Mouse (Mus musculus): ENCODE data around the gene Trpm8. TPM values are rescaled to one million over a fixed set of nuclear protein-coding genes. Genes with fewer than 3 reads are reported as not detected.
A peak's percentile ranks its signal among the peaks of the same experiment; 100 is the strongest.

Trpm8 gene
- polyA plus RNA-seq, 1 experiment from 2014 or later, result 0.04 TPM

DNA sequence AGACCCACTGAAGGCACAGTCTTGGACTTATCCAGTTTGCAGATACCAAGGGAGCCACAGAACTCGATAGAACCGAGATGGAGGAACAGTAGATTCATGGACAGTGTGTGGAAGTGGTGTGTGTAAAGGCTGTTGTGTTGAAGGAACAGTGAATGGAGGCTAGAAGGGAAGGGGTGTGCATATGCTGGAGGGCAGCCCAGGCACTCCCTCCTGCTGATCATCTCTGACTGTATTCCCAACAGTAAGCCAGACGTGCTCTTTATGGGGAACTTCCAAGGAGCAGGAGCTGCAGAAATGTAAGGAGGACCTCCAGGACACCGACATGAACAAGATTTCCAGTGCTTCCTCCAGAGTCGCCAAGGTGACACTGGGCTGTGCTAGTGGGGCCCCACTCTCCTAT lies 27.4 kb upstream of the Trpm8 start:
- H3K4me2 ChIP-seq (replicated peaks), result no peak overlapping the region
- no peaks in the 10 kb centered on the region for H3K4me1 ChIP-seq (replicated peaks)
- no peak overlapping the region for H3K4me3 ChIP-seq (replicated peaks)
- no peak for ATAC-seq
- 82% methylated on average over 5 of the region's 5 CpGs for WGBS
- H3K27ac ChIP-seq, result no peak overlapping the region
- H3K36me3 ChIP-seq, result no peaks in the 10 kb centered on the region
- H3K9ac ChIP-seq (replicated peaks), result no peak overlapping the region
- no peaks in the 10 kb centered on the region for H3K27me3 ChIP-seq
- H3K9me3 ChIP-seq, result peaks cover 96% of the 10 kb centered on the region

DNA sequence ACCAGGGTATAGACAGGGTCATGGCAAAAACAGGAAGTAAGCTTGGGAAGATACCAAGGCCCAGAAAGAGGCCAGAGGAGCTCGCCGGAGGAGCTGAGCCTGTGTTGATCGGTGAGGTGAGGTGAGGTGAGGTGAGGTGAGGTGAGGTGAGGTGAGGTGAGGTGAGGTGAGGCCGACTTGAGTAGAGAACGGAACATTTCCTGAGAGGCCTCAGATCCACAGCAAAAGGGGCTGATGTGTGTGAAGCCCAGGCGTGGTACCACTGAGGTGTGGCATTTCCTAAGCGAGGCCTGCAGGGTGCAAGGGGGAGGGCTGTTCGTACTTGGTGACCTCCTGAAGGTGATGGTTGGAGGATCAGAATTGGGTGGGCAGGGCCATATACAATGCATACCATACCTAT lies 24.4 kb upstream of the Trpm8 start:
- no peak for ATAC-seq
- WGBS, result 75% methylated on average over 8 of the region's 8 CpGs
- H3K27me3 ChIP-seq, result no peaks in the 10 kb centered on the region
- H3K36me3 ChIP-seq, result no peaks in the 10 kb centered on the region
- H3K9ac ChIP-seq (replicated peaks), result no peak overlapping the region
- H3K27ac ChIP-seq, result no peak overlapping the region
- no peak overlapping the region for H3K4me3 ChIP-seq (replicated peaks)
- peaks cover 97% of the 10 kb centered on the region for H3K9me3 ChIP-seq
- H3K4me1 ChIP-seq (replicated peaks), result no peaks in the 10 kb centered on the region
- H3K4me2 ChIP-seq (replicated peaks), result no peak overlapping the region

GRCm38 (mm10) chr1:88253540-88253939 lies 23.9 kb upstream of the Trpm8 start:
- no peak overlapping the region for H3K9ac ChIP-seq (replicated peaks)
- H3K4me3 ChIP-seq (replicated peaks), result no peak overlapping the region
- no peaks in the 10 kb centered on the region for H3K36me3 ChIP-seq
- no peak overlapping the region for H3K4me2 ChIP-seq (replicated peaks)
- H3K27ac ChIP-seq, result no peak overlapping the region
- no peaks in the 10 kb centered on the region for H3K4me1 ChIP-seq (replicated peaks)
- peaks cover 96% of the 10 kb centered on the region for H3K9me3 ChIP-seq
- WGBS, result 73% methylated on average over 6 of the region's 6 CpGs
- no peak for ATAC-seq
- no peaks in the 10 kb centered on the region for H3K27me3 ChIP-seq

DNA sequence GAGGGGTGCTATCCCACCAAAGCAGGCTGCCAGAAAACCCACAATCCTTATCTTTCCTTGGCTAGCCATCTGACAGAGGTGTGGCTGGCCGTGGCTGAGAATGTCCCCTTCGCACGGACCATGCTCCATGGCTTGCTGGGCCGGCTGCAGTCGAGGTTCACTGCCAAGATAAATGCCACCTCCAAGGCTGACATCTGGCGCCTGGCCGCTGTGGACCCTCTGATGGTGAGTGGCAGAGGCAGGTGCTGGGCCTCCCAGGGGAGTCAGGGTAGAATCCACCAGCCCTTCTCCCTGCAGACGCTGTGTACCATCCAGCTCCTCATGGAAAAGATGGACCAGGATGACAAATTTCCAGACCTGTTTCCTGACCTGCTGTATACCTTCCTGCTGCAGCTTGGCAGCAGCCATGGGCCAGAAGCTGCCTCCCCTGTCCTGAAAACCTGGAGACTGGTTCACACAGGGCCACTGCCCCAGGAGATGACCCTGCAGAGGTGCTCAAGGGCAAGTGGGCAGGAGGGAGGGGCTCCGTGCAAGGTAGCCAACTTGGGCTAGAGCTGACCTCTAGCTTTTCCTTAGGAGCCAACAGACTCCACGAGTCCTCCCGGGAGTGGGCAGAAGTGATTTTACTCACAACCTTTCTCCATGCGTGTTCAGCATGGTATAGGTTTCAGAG lies 22.5 kb upstream of the Trpm8 start:
- no peaks in the 10 kb centered on the region for H3K27me3 ChIP-seq
- H3K4me1 ChIP-seq (replicated peaks), result no peaks in the 10 kb centered on the region
- no peak overlapping the region for H3K4me3 ChIP-seq (replicated peaks)
- 88% methylated on average over 12 of the region's 12 CpGs for WGBS
- no peak overlapping the region for H3K9ac ChIP-seq (replicated peaks)
- ATAC-seq, result 0 out of 2 replicates have a peak, but pooled peaks have one; percentile 1
- H3K4me2 ChIP-seq (replicated peaks), result no peak overlapping the region
- peaks cover 87% of the 10 kb centered on the region for H3K9me3 ChIP-seq
- H3K36me3 ChIP-seq, result peaks cover 9% of the 10 kb centered on the region
- no peak overlapping the region for H3K27ac ChIP-seq

GRCm38 (mm10) chr1:88255466-88255857 lies 22.0 kb upstream of the Trpm8 start:
- H3K4me2 ChIP-seq (replicated peaks), result no peak overlapping the region
- H3K4me1 ChIP-seq (replicated peaks), result no peaks in the 10 kb centered on the region
- H3K4me3 ChIP-seq (replicated peaks), result no peak overlapping the region
- 0 out of 2 replicates have a peak, but pooled peaks have one; percentile 0 for ATAC-seq
- no peaks in the 10 kb centered on the region for H3K27me3 ChIP-seq
- H3K9me3 ChIP-seq, result peaks cover 82% of the 10 kb centered on the region
- H3K9ac ChIP-seq (replicated peaks), result no peak overlapping the region
- no peak overlapping the region for H3K27ac ChIP-seq
- WGBS, result 52% methylated on average over 2 of the region's 2 CpGs
- H3K36me3 ChIP-seq, result peaks cover 15% of the 10 kb centered on the region

DNA sequence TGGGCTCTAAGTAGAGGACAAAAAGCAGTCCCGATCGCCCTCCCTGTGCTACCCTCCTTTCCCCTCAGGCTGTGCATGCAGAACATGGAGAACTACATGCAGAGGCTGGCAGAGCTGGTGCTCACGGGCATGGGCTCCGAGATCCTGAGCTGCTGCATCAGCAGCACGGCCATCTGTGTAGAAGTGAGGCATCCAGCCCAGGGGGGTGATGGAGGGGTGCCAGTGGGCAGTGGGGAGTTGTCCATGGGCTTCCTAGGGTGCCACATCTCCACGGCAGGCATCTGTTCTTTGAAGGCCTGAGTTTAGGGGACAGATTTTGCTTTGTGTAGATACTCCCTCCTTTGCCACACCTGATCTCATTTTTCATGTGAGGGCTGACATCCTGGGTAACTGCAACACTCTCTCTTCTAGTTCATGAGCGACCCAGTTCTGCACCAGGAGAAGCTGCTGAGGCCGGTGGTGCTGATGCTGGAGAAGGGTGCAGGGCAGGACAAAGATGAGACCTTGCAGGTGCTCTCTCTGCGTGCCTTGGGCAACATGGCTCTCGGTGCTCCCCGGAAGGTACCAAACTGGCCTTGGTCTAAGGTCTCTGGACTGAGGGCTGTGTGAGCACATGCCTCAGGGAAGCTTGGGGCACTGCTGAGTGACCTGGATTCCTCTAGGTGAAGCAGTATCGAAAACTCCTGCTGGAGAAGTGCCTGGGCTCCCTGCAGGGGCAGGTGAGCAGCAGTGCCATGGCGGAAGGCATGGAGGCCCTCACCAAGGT lies 21.3 kb upstream of the Trpm8 start:
- Histone ChIP-seq H3K4me1 (replicated peaks) (no peaks in the 10 kb centered on the region), H3K9ac (replicated peaks) (no peak overlapping the region), H3K4me3 (replicated peaks) (no peak overlapping the region), H3K4me2 (replicated peaks) (no peak overlapping the region), H3K9me3 (peaks cover 75% of the 10 kb centered on the region), H3K27me3 (no peaks in the 10 kb centered on the region), H3K36me3 (peaks cover 22% of the 10 kb centered on the region), H3K27ac (no peak overlapping the region)
- WGBS, result 82% methylated on average over 13 of the region's 13 CpGs
- 0 out of 2 replicates have a peak, but pooled peaks have one; percentile 0 for ATAC-seq

- no peaks in the 10 kb centered on the region for H3K27me3 ChIP-seq
- no peaks in the 10 kb centered on the region for H3K4me1 ChIP-seq (replicated peaks)
- 79% methylated on average over 10 of the region's 10 CpGs for WGBS
- H3K4me3 ChIP-seq (replicated peaks), result no peak overlapping the region
- H3K4me2 ChIP-seq (replicated peaks), result no peak overlapping the region
- ATAC-seq, result no peak
- no peak overlapping the region for H3K9ac ChIP-seq (replicated peaks)
- peaks cover 31% of the 10 kb centered on the region for H3K36me3 ChIP-seq
- H3K9me3 ChIP-seq, result peaks cover 69% of the 10 kb centered on the region
- no peak overlapping the region for H3K27ac ChIP-seq
Measured at GRCm38 (mm10) chr1:88256886-88257663, 20.4 kb upstream of the Trpm8 start.

- Histone ChIP-seq H3K36me3 (peaks cover 37% of the 10 kb centered on the region), H3K4me2 (replicated peaks) (no peak overlapping the region), H3K9ac (replicated peaks) (no peak overlapping the region), H3K4me3 (replicated peaks) (no peak overlapping the region), H3K9me3 (peaks cover 63% of the 10 kb centered on the region), H3K4me1 (replicated peaks) (no peaks in the 10 kb centered on the region), H3K27ac (no peak overlapping the region), H3K27me3 (no peaks in the 10 kb centered on the region)
- 79% methylated on average over 6 of the region's 6 CpGs for WGBS
- no peak for ATAC-seq
Measured at GRCm38 (mm10) chr1:88257681-88258080, 19.8 kb upstream of the Trpm8 start.

DNA sequence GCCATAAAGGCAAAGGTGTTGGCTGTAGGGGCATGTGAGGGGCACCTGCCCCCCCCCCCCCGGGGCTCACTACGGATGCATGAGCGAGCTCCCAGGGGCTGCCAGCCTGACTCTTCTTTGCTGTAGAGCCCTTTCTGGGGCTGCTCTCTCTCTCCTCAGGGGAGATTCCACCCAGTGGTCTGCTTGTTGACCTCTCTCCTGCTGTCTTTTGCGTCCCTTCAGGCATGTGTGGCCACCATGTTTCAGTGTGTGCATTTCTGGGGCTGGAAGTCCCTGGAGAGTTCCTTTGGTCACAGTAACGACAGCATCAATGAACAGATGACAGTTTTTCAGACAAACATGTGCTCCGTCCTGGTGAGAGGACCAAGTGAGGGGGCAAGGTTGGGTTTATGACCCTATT lies 19.1 kb upstream of the Trpm8 start:
- Histone ChIP-seq H3K36me3 (peaks cover 44% of the 10 kb centered on the region), H3K4me1 (replicated peaks) (no peaks in the 10 kb centered on the region), H3K27ac (no peak overlapping the region), H3K27me3 (no peaks in the 10 kb centered on the region), H3K9ac (replicated peaks) (no peak overlapping the region), H3K4me3 (replicated peaks) (no peak overlapping the region), H3K9me3 (peaks cover 56% of the 10 kb centered on the region), H3K4me2 (replicated peaks) (no peak overlapping the region)
- 73% methylated on average over 6 of the region's 6 CpGs for WGBS
- no peak for ATAC-seq

- no peaks in the 10 kb centered on the region for H3K27me3 ChIP-seq
- no peak for ATAC-seq
- H3K4me2 ChIP-seq (replicated peaks), result no peak overlapping the region
- 79% methylated on average over 8 of the region's 8 CpGs for WGBS
- H3K4me1 ChIP-seq (replicated peaks), result no peaks in the 10 kb centered on the region
- H3K4me3 ChIP-seq (replicated peaks), result no peak overlapping the region
- H3K9ac ChIP-seq (replicated peaks), result no peak overlapping the region
- no peak overlapping the region; the same call in 1 of the 2 replicates for H3K27ac ChIP-seq
- peaks cover 49% of the 10 kb centered on the region for H3K9me3 ChIP-seq
- H3K36me3 ChIP-seq, result peaks cover 51% of the 10 kb centered on the region
Measured at GRCm38 (mm10) chr1:88258881-88259642, 18.4 kb upstream of the Trpm8 start.

- H3K4me1 ChIP-seq (replicated peaks), result no peaks in the 10 kb centered on the region
- WGBS, result 78% methylated on average over 4 of the region's 4 CpGs
- no peaks in the 10 kb centered on the region for H3K27me3 ChIP-seq
- peaks cover 56% of the 10 kb centered on the region for H3K36me3 ChIP-seq
- H3K4me2 ChIP-seq (replicated peaks), result no peak overlapping the region
- peaks cover 43% of the 10 kb centered on the region for H3K9me3 ChIP-seq
- H3K27ac ChIP-seq, result no peak overlapping the region
- peak; percentile 5 for ATAC-seq
- H3K4me3 ChIP-seq (replicated peaks), result no peak overlapping the region
- H3K9ac ChIP-seq (replicated peaks), result no peak overlapping the region
Measured at GRCm38 (mm10) chr1:88259643-88260024, 17.8 kb upstream of the Trpm8 start.
